Mouse (Mus musculus): ENCODE measurements around the gene Ahcyl1.

DNA sequence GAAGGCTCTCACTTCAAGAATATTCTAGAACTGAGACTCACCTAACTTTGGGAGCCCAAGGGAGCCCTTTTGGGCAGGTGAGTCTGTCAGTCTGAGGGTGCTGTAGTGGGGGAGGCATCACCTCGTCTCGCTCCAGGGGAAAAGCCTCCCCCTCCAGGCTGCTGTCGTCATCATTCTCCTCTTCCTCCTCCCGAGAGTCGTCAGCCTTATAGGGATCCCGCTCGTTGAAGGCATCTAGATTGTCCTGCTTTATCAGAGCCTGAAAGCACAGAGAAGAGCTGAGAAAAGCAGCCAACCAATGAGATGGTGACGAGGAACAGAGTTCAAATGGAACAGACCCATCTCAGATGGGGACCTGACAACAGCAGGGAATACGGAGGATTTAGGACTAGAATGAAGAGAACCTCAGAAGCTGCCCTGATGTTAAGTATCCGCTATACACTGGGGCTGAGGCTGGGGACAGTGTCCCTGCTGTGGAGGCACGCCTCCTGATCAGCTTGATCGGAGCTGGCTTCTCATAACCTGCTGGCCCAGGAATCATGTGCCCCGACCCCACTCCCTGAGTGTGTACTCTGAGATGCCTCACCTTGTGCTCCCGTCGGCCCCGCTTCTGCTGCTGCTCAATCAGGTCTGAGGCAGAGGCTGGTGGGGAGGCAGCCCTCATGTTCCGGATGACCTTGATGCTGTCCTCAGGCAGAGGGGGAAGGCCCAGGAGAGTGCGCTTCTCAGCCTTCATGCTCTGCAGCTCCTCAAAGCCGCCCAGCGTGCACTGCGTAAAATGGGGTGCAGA, 74.9 kb downstream of the Ahcyl1 start:
- TF ChIP-seq CTCF (IDR thresholded peaks at IDR 0.05; ENCODE audit: control insufficient read depth, insufficient read depth, insufficient read length) (no peak), FOSL1 (IDR thresholded peaks at IDR 0.05; ENCODE audit: insufficient read depth, low read length, poor library complexity, severe bottlenecking) (no peak), CEBPB (IDR thresholded peaks at IDR 0.05; ENCODE audit: low read depth) (no peak), MYOG (IDR thresholded peaks at IDR 0.05; ENCODE audit: control insufficient read depth, extremely low read depth, insufficient read length) (no peak), USF1 (IDR thresholded peaks at IDR 0.05; ENCODE audit: low read depth) (no peak), MAX (IDR thresholded peaks at IDR 0.05) (no peak), MYOD1 (IDR thresholded peaks at IDR 0.05; ENCODE audit: control insufficient read depth, insufficient read length, low read depth) (no peak)
